In genomic region chr12:98800334-98800733, GRCm38 (mm10) we compare ENCODE assay signal across 20 mouse cellular contexts. TPM values are rescaled to one million over a fixed set of nuclear protein-coding genes. Genes with fewer than 3 reads are reported as not detected.
A peak's percentile ranks its signal among the peaks of the same experiment; 100 is the strongest.
DNase-seq lines count a peak whose midpoint lies in the region; ATAC-seq and TF ChIP-seq lines count a peak whose summit lies in the region.
"Had no signal": no experiment of that assay in that cellular context is flagged by ENCODE, and none has a peak within 500 bp of the region (broad histone marks: within the 10 kb centered on the region; RNA-seq: fewer than 3 reads in every experiment).

No protein-coding gene starts in this region.

- intact Hi-C loops in left cerebral cortex, postnatal 25 days (cut with DNase I): loop anchor here (5.0 kb wide), 1 partner anchor 1932 kb away; no protein-coding TSS in a partner anchor

- H3K27ac ChIP-seq in MEL (ENCODE audit: control insufficient read depth, low read depth, low read length): no peak overlapping the region
- H3K27ac ChIP-seq: embryonic facial prominence, embryonic 12.5 days; heart, embryonic 13.5 days; liver, embryonic 12.5 days; lung, embryonic 15.5 days had no signal

- peak in 1 of 2 experiments; percentile 28; a peak in 1 of 4 replicates for TF ChIP-seq EP300 in MEL (IDR thresholded peaks at IDR 0.05; ENCODE audit: low read depth in 1 of 2, low read length in 2 of 2)

- no peaks in the 10 kb centered on the region for H3K79me2 ChIP-seq in MEL (ENCODE audit: control insufficient read depth, insufficient read depth, low read length, poor library complexity)

- H3K27me3 ChIP-seq in MEL (ENCODE audit: control insufficient read depth in 1 of 2, insufficient read depth in 2 of 2, low read length in 2 of 2): no peaks in the 10 kb centered on the region
- H3K27me3 ChIP-seq: embryonic facial prominence, embryonic 12.5 days; heart, embryonic 13.5 days; liver, embryonic 12.5 days; lung, embryonic 15.5 days; Patski had no signal

- peak; percentile 89 for ATAC-seq in megakaryocyte, adult 5-6 weeks (ENCODE audit: poor library complexity, severe bottlenecking)
- ATAC-seq: liver, embryonic 12.5 days; midbrain, embryonic 16.5 days; Patski had no signal

- no peak for TF ChIP-seq POLR2A in MEL (IDR thresholded peaks at IDR 0.05; ENCODE audit: control insufficient read depth in 1 of 2, insufficient read depth in 1 of 2, low read depth in 1 of 2, low read length in 2 of 2, poor library complexity in 1 of 2)

- TF ChIP-seq CTCF in MEL (IDR thresholded peaks at IDR 0.05 in 2 of 3, conservative IDR thresholded peaks at IDR 0.05 in 1 of 3; ENCODE audit: control insufficient read depth in 1 of 3, insufficient read depth in 1 of 3, low read depth in 2 of 3, low read length in 3 of 3, poor library complexity in 1 of 3, severe bottlenecking in 1 of 3): no peak

- H3K36me3 ChIP-seq in MEL (ENCODE audit: control insufficient read depth in 1 of 2, insufficient read depth in 2 of 2, low read length in 2 of 2): peaks cover 0 to 6% of the 10 kb centered on the region in 2 experiments; a peak in 3 of 4 replicates

- no peaks in the 10 kb centered on the region for H3K9me3 ChIP-seq in MEL (replicated peaks; ENCODE audit: insufficient read depth, low read length)
- H3K9me3 ChIP-seq: embryonic facial prominence, embryonic 12.5 days; heart, embryonic 13.5 days; liver, embryonic 12.5 days; lung, embryonic 15.5 days had no signal

- no peak for TF ChIP-seq RAD21 in MEL (IDR thresholded peaks at IDR 0.05; ENCODE audit: low read depth, low read length)

- DNase-seq in B cell, adult 2 months: peak; percentile 27 to 46
- peak; percentile 74 for DNase-seq in MEL (ENCODE audit: low read depth, low spot score)
- DNase-seq in thymus, postnatal 10 days (ENCODE audit: low spot score in 2 of 2): peak; percentile 7 to 25
- no peak for DNase-seq in left cerebral cortex, adult 8-10 months (ENCODE audit: low spot score in 2 of 2)
- no peak for DNase-seq in left cerebral cortex, postnatal 25 days (ENCODE audit: low spot score in 2 of 2)
- no peak for DNase-seq in right cerebral cortex, postnatal 25 days
- no peak for DNase-seq in kidney, postnatal 14 days
- DNase-seq: adrenal gland, postnatal 36 days; cerebellum, adult 8-10 months; gastrocnemius, postnatal 14 days; heart, postnatal 4 days; kidney, adult 8-10 months; layer of hippocampus, postnatal 36 days had no signal

- H3K9ac ChIP-seq in MEL (ENCODE audit: control insufficient read depth, low read depth, low read length, poor library complexity, severe bottlenecking): no peak overlapping the region
- H3K9ac ChIP-seq: embryonic facial prominence, embryonic 12.5 days; heart, embryonic 13.5 days; liver, embryonic 12.5 days; lung, embryonic 15.5 days had no signal

- H3K4me1 ChIP-seq in MEL (ENCODE audit: control insufficient read depth in 1 of 2, insufficient read depth in 2 of 2, low read length in 2 of 2): 0 out of 4 replicates have a peak, but pooled peaks cover 0 to 3% of the 10 kb centered on the region in 2 experiments
- H3K4me1 ChIP-seq: embryonic facial prominence, embryonic 12.5 days; liver, embryonic 12.5 days; lung, embryonic 15.5 days had no signal

- H3K4me3 ChIP-seq in MEL (ENCODE audit: control insufficient read depth in 1 of 2, insufficient read depth in 1 of 2, low read depth in 2 of 2, low read length in 2 of 2): no peak overlapping the region
- H3K4me3 ChIP-seq: embryonic facial prominence, embryonic 12.5 days; heart, embryonic 13.5 days; liver, embryonic 12.5 days; lung, embryonic 15.5 days had no signal

TF ChIP-seq in MEL, 35 proteins besides CTCF, POLR2A, EP300 and RAD21:
- TF ChIP-seq MAFK (IDR thresholded peaks at IDR 0.05; ENCODE audit: borderline replicate concordance, low read depth, low read length): no peak
- TF ChIP-seq ELF1 (IDR thresholded peaks at IDR 0.05; ENCODE audit: low read depth, low read length): no peak
- peak; percentile 38; the same call in 1 of the 2 replicates for TF ChIP-seq ETS1 (IDR thresholded peaks at IDR 0.05; ENCODE audit: low read depth, low read length)
- TF ChIP-seq MYC (IDR thresholded peaks at IDR 0.05; ENCODE audit: low read depth, low read length): 0 out of 2 replicates have a peak, but pooled peaks have one; percentile 28
- no peak for TF ChIP-seq MYB (IDR thresholded peaks at IDR 0.05; ENCODE audit: low read depth, low read length)
- TF ChIP-seq BHLHE40 (IDR thresholded peaks at IDR 0.05; ENCODE audit: borderline replicate concordance, low read depth, low read length): peak; percentile 99
- peak; percentile 75 for TF ChIP-seq RCOR1 (IDR thresholded peaks at IDR 0.05; ENCODE audit: low read depth, low read length)
- peak; percentile 40; the same call in 1 of the 2 replicates for TF ChIP-seq TCF12 (IDR thresholded peaks at IDR 0.05; ENCODE audit: low read depth, low read length)
- TF ChIP-seq GATA1 (IDR thresholded peaks at IDR 0.05; ENCODE audit: low read depth, low read length): peak; percentile 52
TF ChIP-seq in MEL: peak in this region for 6.

RNA-seq across cellular contexts. Expression of gene Zc3h14, which starts 53.6 kb away (rescaled TPM):
- 74.9 and 80.1 TPM in 2 replicates for total RNA-seq in MEL (2012; rRNA removed)
- polyA plus RNA-seq in MEL (2012; ENCODE audit: insufficient read depth in 1 of 2, insufficient read length in 2 of 2, low read depth in 1 of 2, low replicate concordance in 2 of 2, missing spikeins in 1 of 2): 100 to 1,000 TPM in 1 of 2 experiments, 10 to 100 TPM in 1; 88.5 to 429 TPM
- 102 and 119 TPM in 2 replicates for total RNA-seq in megakaryocyte, adult 5-6 weeks (2015)
- 55.7 and 57.8 TPM in 2 replicates for total RNA-seq in megakaryocyte, adult 5-6 weeks (2017)
- total RNA-seq in left cerebral cortex, adult 8-10 months (2022): 100 to 1,000 TPM; 100 to 108 (median 104) TPM
- 10 to 100 TPM; 93.1 to 97.3 TPM for total RNA-seq in left cerebral cortex, postnatal 25 days (2021)

Comparison
In these comparisons a context has a peak if more than half of its experiments do, and no peak if none do; other contexts are left out.
1. DNase-seq: peak in B cell, adult 2 months (2 of 2), MEL (single experiment) and thymus, postnatal 10 days (2 of 2); none in left cerebral cortex, adult 8-10 months (0 of 2), left cerebral cortex, postnatal 25 days (0 of 2), right cerebral cortex, postnatal 25 days (single experiment) and kidney, postnatal 14 days (single experiment).